Mouse (Mus musculus) thymus, postnatal 25 days (tissue): ENCODE measurements around the gene 6030452D12Rik.

Experiments
- DNase-seq: peaks from one replicate; pipeline ENCODE4 v3.0.0; 2022

The 6030452D12Rik gene

GRCm38 (mm10) chr8:106518763-106519162 lies 18.4 kb downstream of the 6030452D12Rik start:
- DNase-seq: no peak

GRCm38 (mm10) chr8:106520578-106520977 lies 20.3 kb downstream of the 6030452D12Rik start:
- no peak for DNase-seq

GRCm38 (mm10) chr8:106521845-106522244 lies 21.5 kb downstream of the 6030452D12Rik start:
- DNase-seq: no peak

GRCm38 (mm10) chr8:106526725-106527124 lies 26.4 kb downstream of the 6030452D12Rik start:
- no peak for DNase-seq

GRCm38 (mm10) chr8:106527241-106528036 lies 27.1 kb downstream of the 6030452D12Rik start:
- no peak for DNase-seq

GRCm38 (mm10) chr8:106528596-106529249 lies 28.4 kb downstream of the 6030452D12Rik start:
- no peak for DNase-seq

GRCm38 (mm10) chr8:106529885-106530482 lies 29.7 kb downstream of the 6030452D12Rik start:
- no peak for DNase-seq

- peak; percentile 18 for DNase-seq
Measured at GRCm38 (mm10) chr8:106530566-106530965, 30.2 kb downstream of the 6030452D12Rik start.

- DNase-seq: no peak
Measured at GRCm38 (mm10) chr8:106533709-106534108, 33.4 kb downstream of the 6030452D12Rik start.

- DNase-seq: peak; percentile 66
Measured at GRCm38 (mm10) chr8:106534449-106534848, 34.1 kb downstream of the 6030452D12Rik start.

- no peak for DNase-seq
Measured at GRCm38 (mm10) chr8:106535448-106535847, 35.1 kb downstream of the 6030452D12Rik start.

GRCm38 (mm10) chr8:106539193-106539592 lies 38.9 kb downstream of the 6030452D12Rik start:
- no peak for DNase-seq

GRCm38 (mm10) chr8:106541002-106541401 lies 40.7 kb downstream of the 6030452D12Rik start:
- DNase-seq: no peak

- DNase-seq: no peak
Measured at GRCm38 (mm10) chr8:106543043-106543442, 42.7 kb downstream of the 6030452D12Rik start.

- peak; percentile 28 for DNase-seq
Measured at GRCm38 (mm10) chr8:106545149-106545548, 44.8 kb downstream of the 6030452D12Rik start.

- peak; percentile 19 for DNase-seq
Measured at GRCm38 (mm10) chr8:106546746-106547145, 46.4 kb downstream of the 6030452D12Rik start.

- no peak for DNase-seq
Measured at GRCm38 (mm10) chr8:106548366-106548936, 48.1 kb downstream of the 6030452D12Rik start.

GRCm38 (mm10) chr8:106550906-106551305 lies 50.6 kb downstream of the 6030452D12Rik start:
- no peak for DNase-seq

- no peak for DNase-seq
Measured at GRCm38 (mm10) chr8:106554011-106554410, 53.7 kb downstream of the 6030452D12Rik start.

- no peak for DNase-seq
Measured at GRCm38 (mm10) chr8:106556068-106556645, 55.8 kb downstream of the 6030452D12Rik start.
